Mouse (Mus musculus) CH12.LX (cell line): ENCODE data around the gene Fam240a.

Experiments
- CTCF ChIP-seq, 2 experiments: IDR thresholded peaks in 1 of 2; conservative IDR thresholded peaks in 1 of 2; 2 replicates each; pipeline ENCODE4 v1.5.1; 2011 to 2012; ENCODE audit warnings: low read depth in 2 of 2, low read length in 2 of 2, improper control_type of control experiment in 1 of 2, inconsistent platforms in 1 of 2, mild to moderate bottlenecking in 1 of 2, moderate library complexity in 1 of 2
- EP300 ChIP-seq: IDR thresholded peaks from 2 replicates; pipeline ENCODE4 v1.6.1; 2011; ENCODE audit warnings: low read length, improper control_type of control experiment
- MAZ ChIP-seq: IDR thresholded peaks from 2 replicates; pipeline ENCODE4 v1.6.1; 2012; ENCODE audit warnings: low read depth, mild to moderate bottlenecking, inconsistent platforms, low read length, improper control_type of control experiment, moderate library complexity
- MYC ChIP-seq: IDR thresholded peaks from 2 replicates; pipeline ENCODE4 v1.6.1; 2011; ENCODE audit warnings: low read depth, mild to moderate bottlenecking, improper control_type of control experiment, low read length
- POLR2AphosphoS2 ChIP-seq: IDR thresholded peaks from 2 replicates; pipeline ENCODE4 v1.6.1; 2011; ENCODE audit warnings: low read depth, low read length, improper control_type of control experiment
- USF1 ChIP-seq: IDR thresholded peaks from 2 replicates; pipeline ENCODE4 v1.6.1; 2014; ENCODE audit warnings: low read depth, mild to moderate bottlenecking, inconsistent platforms, low read length, improper control_type of control experiment
- ZC3H11A ChIP-seq: IDR thresholded peaks from 2 replicates; pipeline ENCODE4 v1.6.1; 2012; ENCODE audit warnings: low read depth, mild to moderate bottlenecking, inconsistent platforms, low read length, improper control_type of control experiment

DNA sequence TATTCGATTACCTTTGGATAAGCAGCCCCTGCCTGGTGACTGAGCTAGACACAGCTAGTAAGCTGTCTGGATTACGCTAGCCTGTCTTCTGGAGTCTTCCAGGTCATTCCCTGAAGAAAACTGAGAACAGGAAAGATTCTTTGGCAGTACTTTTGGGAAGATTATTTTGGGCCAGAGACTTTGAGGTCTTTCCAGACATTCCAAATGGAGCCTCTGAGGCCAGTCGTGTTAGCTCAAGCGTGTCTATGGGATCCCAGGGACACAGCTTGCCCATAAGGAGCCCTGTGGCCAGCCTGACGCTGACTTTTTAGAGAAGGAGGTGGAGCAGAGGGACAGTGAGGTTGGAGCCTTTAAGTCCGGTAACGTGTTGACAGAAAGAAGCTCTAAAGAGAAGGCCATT, 19.3 kb upstream of the Fam240a start:
- TF ChIP-seq CTCF (conservative IDR thresholded peaks at IDR 0.05 in 1 of 2, IDR thresholded peaks at IDR 0.05 in 1 of 2; ENCODE audit: low read depth in 2 of 2, low read length in 2 of 2) (no peak), EP300 (no peak), MAZ (no peak), POLR2AphosphoS2 (no peak), ZC3H11A (no peak), MYC (no peak), USF1 (no peak)
